In the genomic region with DNA sequence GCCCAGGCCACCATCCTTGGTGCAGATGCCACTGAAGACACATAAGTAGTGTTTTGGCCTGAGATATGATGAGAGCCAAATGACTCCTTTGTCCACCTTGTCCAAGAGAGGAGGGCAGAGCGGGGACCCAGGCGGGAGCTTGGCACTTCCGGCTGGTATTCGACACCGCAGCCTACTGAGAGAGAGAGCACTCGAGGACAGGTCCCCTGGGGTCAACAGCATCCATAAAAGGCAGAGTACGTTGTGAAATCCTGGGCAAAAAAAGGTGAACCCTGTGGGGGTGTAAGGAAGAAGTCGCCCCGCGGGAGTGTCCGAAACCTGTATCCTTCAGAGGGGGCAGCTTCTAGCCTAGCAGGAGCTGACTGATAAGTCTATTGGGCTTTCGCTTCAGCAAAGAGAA, we compare ENCODE assay signal across 8 mouse cellular contexts. TPM values are rescaled to one million over a fixed set of nuclear protein-coding genes. Genes with fewer than 3 reads are reported as not detected.
DNase-seq lines count a peak whose midpoint lies in the region; ATAC-seq and TF ChIP-seq lines count a peak whose summit lies in the region.

No protein-coding gene starts in this region.

- H3K27me3 ChIP-seq in heart, embryonic 16.5 days (ENCODE audit: control insufficient read depth, insufficient read depth, low read length): no peaks in the 10 kb centered on the region
- H3K27me3 ChIP-seq in heart, adult 2 months (ENCODE audit: control insufficient read depth, insufficient read depth, low read length): no peaks in the 10 kb centered on the region
- no peaks in the 10 kb centered on the region for H3K27me3 ChIP-seq in embryonic facial prominence, embryonic 12.5 days
- no peaks in the 10 kb centered on the region for H3K27me3 ChIP-seq in hindbrain, embryonic 16.5 days (replicated peaks; ENCODE audit: control insufficient read depth, insufficient read depth, low read length)
- H3K27me3 ChIP-seq in midbrain, embryonic 14.5 days (ENCODE audit: control insufficient read depth, insufficient read depth, low read length): no peaks in the 10 kb centered on the region

- WGBS in heart, embryonic 16.5 days: 81% methylated on average over 12 of the region's 12 CpGs
- WGBS in heart, adult 2 months: 58% methylated on average over 12 of the region's 12 CpGs
- WGBS in embryonic facial prominence, embryonic 12.5 days: 75% methylated on average over 12 of the region's 12 CpGs
- WGBS in hindbrain, embryonic 16.5 days: 75% methylated on average over 12 of the region's 12 CpGs
- 82% methylated on average over 12 of the region's 12 CpGs for WGBS in midbrain, embryonic 14.5 days

- H3K36me3 ChIP-seq in heart, embryonic 16.5 days (ENCODE audit: control insufficient read depth, insufficient read depth): peaks cover 9% of the 10 kb centered on the region; the same call in 1 of the 2 replicates
- no peaks in the 10 kb centered on the region for H3K36me3 ChIP-seq in heart, adult 2 months (ENCODE audit: control insufficient read depth, insufficient read depth, low read length)
- H3K36me3 ChIP-seq in embryonic facial prominence, embryonic 12.5 days: peaks cover 44% of the 10 kb centered on the region
- H3K36me3 ChIP-seq in hindbrain, embryonic 16.5 days (ENCODE audit: control insufficient read depth, insufficient read depth, low read length): peaks cover 7% of the 10 kb centered on the region
- H3K36me3 ChIP-seq in midbrain, embryonic 14.5 days (ENCODE audit: control insufficient read depth, insufficient read depth, low read length): peaks cover 44% of the 10 kb centered on the region

- peaks cover 2% of the 10 kb centered on the region for H3K79me2 ChIP-seq in heart, adult 2 months (replicated peaks; ENCODE audit: control insufficient read depth, insufficient read depth, low read length)

- no peaks in the 10 kb centered on the region for H3K9me3 ChIP-seq in heart, embryonic 16.5 days (replicated peaks; ENCODE audit: control insufficient read depth, low read length)
- H3K9me3 ChIP-seq in embryonic facial prominence, embryonic 12.5 days: no peaks in the 10 kb centered on the region
- no peaks in the 10 kb centered on the region for H3K9me3 ChIP-seq in hindbrain, embryonic 16.5 days (ENCODE audit: control insufficient read depth, low read length)
- no peaks in the 10 kb centered on the region for H3K9me3 ChIP-seq in midbrain, embryonic 14.5 days (ENCODE audit: control insufficient read depth, low read length)

- TF ChIP-seq POLR2A in heart, adult 2 months (IDR thresholded peaks at IDR 0.05; ENCODE audit: insufficient read depth, low read depth, low read length): no peak

- peak overlapping the region; percentile 98 for H3K4me3 ChIP-seq in heart, embryonic 16.5 days (ENCODE audit: low read length)
- no peak overlapping the region for H3K4me3 ChIP-seq in heart, adult 2 months
- H3K4me3 ChIP-seq in embryonic facial prominence, embryonic 12.5 days: peak overlapping the region; percentile 99
- peak overlapping the region; percentile 99 for H3K4me3 ChIP-seq in hindbrain, embryonic 16.5 days (ENCODE audit: low read length)
- peak overlapping the region; percentile 99 for H3K4me3 ChIP-seq in midbrain, embryonic 14.5 days (replicated peaks; ENCODE audit: low read depth, low read length)

- no peak overlapping the region for H3K27ac ChIP-seq in heart, embryonic 16.5 days (ENCODE audit: low read length)
- H3K27ac ChIP-seq in heart, adult 2 months: no peak overlapping the region
- no peak overlapping the region for H3K27ac ChIP-seq in embryonic facial prominence, embryonic 12.5 days
- 0 out of 2 replicates have a peak overlapping the region, but pooled peaks have one; percentile 50 for H3K27ac ChIP-seq in hindbrain, embryonic 16.5 days (ENCODE audit: low read depth, low read length)
- no peak overlapping the region for H3K27ac ChIP-seq in midbrain, embryonic 14.5 days (replicated peaks; ENCODE audit: low read depth, low read length)

- ATAC-seq in heart, embryonic 16.5 days (replicated peaks; ENCODE audit: extremely low read depth, insufficient read depth, low FRiP score): no peak
- ATAC-seq in embryonic facial prominence, embryonic 12.5 days (ENCODE audit: insufficient number of reproducible peaks, insufficient read depth, low FRiP score, low TSS enrichment): no peak
- no peak for ATAC-seq in hindbrain, embryonic 16.5 days
- ATAC-seq in midbrain, embryonic 14.5 days (ENCODE audit: low FRiP score, low TSS enrichment): no peak
- ATAC-seq in erythroblast, adult 5-6 weeks (replicated peaks; ENCODE audit: low FRiP score, poor library complexity, severe bottlenecking): no peak

- peak overlapping the region; percentile 92 for H3K4me2 ChIP-seq in heart, embryonic 16.5 days (ENCODE audit: low read depth, low read length)
- H3K4me2 ChIP-seq in embryonic facial prominence, embryonic 12.5 days (replicated peaks): peak overlapping the region; percentile 69
- peak overlapping the region; percentile 95 for H3K4me2 ChIP-seq in hindbrain, embryonic 16.5 days (ENCODE audit: low read length)
- H3K4me2 ChIP-seq in midbrain, embryonic 14.5 days (ENCODE audit: low read length): peak overlapping the region; percentile 98

- no peak for TF ChIP-seq CTCF in heart, adult 2 months (IDR thresholded peaks at IDR 0.05)

- intact Hi-C loops in heart, adult 2 months (cut with DNase I): loop anchor here (5.0 kb wide), 1 partner anchor 175 kb away; a partner anchor contains a TSS

- no peak for TF ChIP-seq EP300 in heart, adult 2 months (IDR thresholded peaks at IDR 0.05; ENCODE audit: insufficient read depth, low read depth, low read length)

- no peak for DNase-seq in heart, adult 2 months
- no peak for DNase-seq in midbrain, embryonic 14.5 days
- no peak for DNase-seq in kidney, adult 11 months
- no peak for DNase-seq in testis, postnatal 10 days (ENCODE audit: low spot score)

- peak overlapping the region; percentile 10; the same call in 1 of the 2 replicates for H3K9ac ChIP-seq in heart, embryonic 16.5 days (ENCODE audit: low read length)
- no peak overlapping the region for H3K9ac ChIP-seq in heart, adult 2 months (ENCODE audit: low read depth, low read length)
- peak overlapping the region; percentile 98 for H3K9ac ChIP-seq in embryonic facial prominence, embryonic 12.5 days
- H3K9ac ChIP-seq in hindbrain, embryonic 16.5 days (ENCODE audit: low read depth, low read length): peak overlapping the region; percentile 97
- peak overlapping the region; percentile 98 for H3K9ac ChIP-seq in midbrain, embryonic 14.5 days (replicated peaks; ENCODE audit: low read length)

- H3K4me1 ChIP-seq in heart, embryonic 16.5 days (ENCODE audit: control insufficient read depth, insufficient read depth, low read length): peaks cover 38% of the 10 kb centered on the region
- H3K4me1 ChIP-seq in heart, adult 2 months (ENCODE audit: control insufficient read depth, insufficient read depth, low read length): peaks cover 16% of the 10 kb centered on the region
- peaks cover 31% of the 10 kb centered on the region for H3K4me1 ChIP-seq in embryonic facial prominence, embryonic 12.5 days
- peaks cover 37% of the 10 kb centered on the region for H3K4me1 ChIP-seq in hindbrain, embryonic 16.5 days (ENCODE audit: control insufficient read depth, insufficient read depth, low read depth, low read length)
- peaks cover 22% of the 10 kb centered on the region for H3K4me1 ChIP-seq in midbrain, embryonic 14.5 days (ENCODE audit: control insufficient read depth, insufficient read depth, low read length)

RNA-seq across cellular contexts. Expression of a gene that starts 2.9 kb away (rescaled TPM):
- 76.4 and 81.7 TPM in 2 replicates for polyA plus RNA-seq in heart, embryonic 16.5 days (2015; fragmentation: Nextera tagmentation; extraction: Ambion mirVana)
- total RNA-seq in heart, adult 2 months (2021): 10 to 100 TPM; 33.9 to 37.6 TPM
- 42.9 and 43.5 TPM in 2 replicates for polyA plus RNA-seq in heart, adult 2 months (2012; rRNA removed)
- polyA plus RNA-seq in embryonic facial prominence, embryonic 12.5 days (2016; fragmentation: Nextera tagmentation; extraction: Ambion mirVana): 129 and 131 TPM in 2 replicates
- polyA plus RNA-seq in hindbrain, embryonic 16.5 days (2015; fragmentation: Nextera tagmentation; extraction: Ambion mirVana): 172 and 178 TPM in 2 replicates
- polyA plus RNA-seq in midbrain, embryonic 14.5 days (2014; fragmentation: Nextera tagmentation; extraction: Ambion mirVana): 177 and 184 TPM in 2 replicates
- total RNA-seq in erythroblast, adult 5-6 weeks (2015; ENCODE audit: low replicate concordance): 32.9 and 37.4 TPM in 2 replicates
- total RNA-seq in erythroblast, adult 5-6 weeks (2017; ENCODE audit: low replicate concordance): 13.8 and 20.8 TPM in 2 replicates

RNA-seq across cellular contexts. Expression of a gene that starts 14.7 kb away (rescaled TPM):
- 18.9 and 19.2 TPM in 2 replicates for polyA plus RNA-seq in heart, embryonic 16.5 days (2015; fragmentation: Nextera tagmentation; extraction: Ambion mirVana)
- total RNA-seq in heart, adult 2 months (2021): 10 to 100 TPM; 14.8 to 18.2 TPM
- 8.6 and 12.1 TPM in 2 replicates for polyA plus RNA-seq in heart, adult 2 months (2012; rRNA removed)
- polyA plus RNA-seq in embryonic facial prominence, embryonic 12.5 days (2016; fragmentation: Nextera tagmentation; extraction: Ambion mirVana): 36.4 and 38.9 TPM in 2 replicates
- 32.2 and 36.7 TPM in 2 replicates for polyA plus RNA-seq in hindbrain, embryonic 16.5 days (2015; fragmentation: Nextera tagmentation; extraction: Ambion mirVana)
- 39.9 and 41.4 TPM in 2 replicates for polyA plus RNA-seq in midbrain, embryonic 14.5 days (2014; fragmentation: Nextera tagmentation; extraction: Ambion mirVana)
- 2.3 TPM in 1 of 2 replicates, not detected in the other for total RNA-seq in erythroblast, adult 5-6 weeks (2015; ENCODE audit: low replicate concordance)
- 1.4 and 3.2 TPM in 2 replicates for total RNA-seq in erythroblast, adult 5-6 weeks (2017; ENCODE audit: low replicate concordance)

RNA-seq across cellular contexts. Expression of a gene that starts 45.4 kb away (rescaled TPM):
- 12.8 and 14.8 TPM in 2 replicates for polyA plus RNA-seq in heart, embryonic 16.5 days (2015; fragmentation: Nextera tagmentation; extraction: Ambion mirVana)
- 1 to 10 TPM; 5.8 to 7.1 TPM for total RNA-seq in heart, adult 2 months (2021)
- polyA plus RNA-seq in heart, adult 2 months (2012; rRNA removed): 5.6 and 7.1 TPM in 2 replicates
- polyA plus RNA-seq in embryonic facial prominence, embryonic 12.5 days (2016; fragmentation: Nextera tagmentation; extraction: Ambion mirVana): 1.1 and 1.6 TPM in 2 replicates
- polyA plus RNA-seq in hindbrain, embryonic 16.5 days (2015; fragmentation: Nextera tagmentation; extraction: Ambion mirVana): 0.80 and 0.82 TPM in 2 replicates
- 0.12 and 0.27 TPM in 2 replicates for polyA plus RNA-seq in midbrain, embryonic 14.5 days (2014; fragmentation: Nextera tagmentation; extraction: Ambion mirVana)
- total RNA-seq in erythroblast, adult 5-6 weeks (2015; ENCODE audit: low replicate concordance): 0.77 TPM in 1 of 2 replicates, not detected in the other
- 0.60 TPM in 1 of 2 replicates, not detected in the other for total RNA-seq in erythroblast, adult 5-6 weeks (2017; ENCODE audit: low replicate concordance)

RNA-seq across cellular contexts. Expression of a gene that starts 49.3 kb away (rescaled TPM):
- polyA plus RNA-seq in heart, embryonic 16.5 days (2015; fragmentation: Nextera tagmentation; extraction: Ambion mirVana): 0.88 TPM in 1 of 2 replicates, not detected in the other
- total RNA-seq in heart, adult 2 months (2021): not detected
- not detected in 2 replicates for polyA plus RNA-seq in heart, adult 2 months (2012; rRNA removed)
- polyA plus RNA-seq in embryonic facial prominence, embryonic 12.5 days (2016; fragmentation: Nextera tagmentation; extraction: Ambion mirVana): not detected in 2 replicates
- not detected in 2 replicates for polyA plus RNA-seq in hindbrain, embryonic 16.5 days (2015; fragmentation: Nextera tagmentation; extraction: Ambion mirVana)
- polyA plus RNA-seq in midbrain, embryonic 14.5 days (2014; fragmentation: Nextera tagmentation; extraction: Ambion mirVana): not detected in 2 replicates
- total RNA-seq in erythroblast, adult 5-6 weeks (2015; ENCODE audit: low replicate concordance): not detected in 2 replicates
- not detected in 2 replicates for total RNA-seq in erythroblast, adult 5-6 weeks (2017; ENCODE audit: low replicate concordance)
